Mouse (Mus musculus) retina, postnatal 1 day (tissue): Measurements from ENCODE around the gene Syne2.

ENCODE experiments used
- DNase-seq: peaks from one replicate; pipeline ENCODE4 v3.0.0-alpha.2; 2012

The Syne2 gene

DNA sequence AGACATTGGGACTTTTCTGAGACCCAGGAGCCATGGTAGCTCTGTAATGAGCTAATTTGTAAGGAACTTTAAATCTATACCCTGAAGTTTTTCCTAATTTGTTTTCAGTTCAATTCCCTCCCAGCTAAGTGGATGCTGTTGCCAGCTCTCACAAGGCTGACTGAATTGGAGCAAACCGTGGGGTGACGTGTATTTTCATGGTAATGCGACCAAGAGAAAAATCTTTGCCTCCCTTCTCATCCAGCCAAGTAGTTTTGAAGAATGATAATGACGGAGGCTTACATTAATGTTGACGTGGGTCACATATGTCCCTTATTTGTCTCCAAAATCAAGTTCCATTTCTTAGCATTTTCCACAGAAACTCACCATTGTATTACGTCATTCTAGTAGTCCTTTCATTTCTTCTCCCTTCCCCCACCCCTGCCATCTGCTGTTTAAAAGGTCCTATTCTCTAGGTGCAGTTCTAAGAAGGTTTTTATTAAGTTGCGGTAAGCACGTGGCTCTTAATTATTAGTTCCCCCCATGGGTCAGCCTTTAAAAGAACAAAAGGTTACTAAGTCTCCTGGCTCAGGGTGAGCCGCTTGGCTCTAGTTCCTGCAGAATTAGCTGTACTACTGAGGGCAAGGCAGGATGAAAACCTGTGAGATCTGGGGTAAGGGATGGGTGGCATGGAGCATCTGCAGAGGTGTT, 55.8 kb downstream of the Syne2 start:
- DNase-seq = peak; percentile 36

DNA sequence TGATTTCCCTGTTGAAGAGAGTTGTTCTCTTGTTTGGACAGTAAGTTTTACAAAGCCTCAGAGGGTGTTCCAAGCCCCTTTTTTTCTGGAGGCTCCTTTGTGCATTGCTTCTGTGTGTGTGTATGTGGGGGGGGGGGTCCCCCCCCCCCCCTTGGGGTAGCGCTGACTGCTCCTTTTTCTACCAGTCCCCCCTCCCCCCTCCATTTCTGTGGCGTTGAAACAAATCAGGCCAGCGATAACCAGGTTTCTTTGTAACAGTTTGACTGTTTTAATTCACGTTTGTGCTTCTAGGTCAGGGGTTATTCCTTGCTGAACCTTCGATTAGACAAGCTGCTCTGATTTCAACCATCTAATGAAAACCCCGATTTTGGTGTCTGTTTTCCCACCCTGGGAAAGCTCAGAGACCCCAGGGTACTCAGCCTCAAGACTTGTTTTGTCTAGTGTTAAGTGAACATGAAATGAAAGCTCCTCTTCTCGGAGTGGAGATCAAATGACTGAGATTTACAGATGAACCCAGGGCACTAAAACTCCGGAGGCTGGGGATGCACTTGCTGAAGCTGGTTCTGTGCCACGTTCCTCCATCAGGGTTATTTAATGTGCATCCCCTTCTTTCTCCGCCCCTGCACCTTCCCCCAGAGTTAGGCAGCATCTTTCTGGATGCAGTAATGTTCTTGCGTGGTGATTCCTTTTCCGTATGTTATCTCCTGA, 56.5 kb downstream of the Syne2 start:
- DNase-seq = peak; percentile 22

DNA sequence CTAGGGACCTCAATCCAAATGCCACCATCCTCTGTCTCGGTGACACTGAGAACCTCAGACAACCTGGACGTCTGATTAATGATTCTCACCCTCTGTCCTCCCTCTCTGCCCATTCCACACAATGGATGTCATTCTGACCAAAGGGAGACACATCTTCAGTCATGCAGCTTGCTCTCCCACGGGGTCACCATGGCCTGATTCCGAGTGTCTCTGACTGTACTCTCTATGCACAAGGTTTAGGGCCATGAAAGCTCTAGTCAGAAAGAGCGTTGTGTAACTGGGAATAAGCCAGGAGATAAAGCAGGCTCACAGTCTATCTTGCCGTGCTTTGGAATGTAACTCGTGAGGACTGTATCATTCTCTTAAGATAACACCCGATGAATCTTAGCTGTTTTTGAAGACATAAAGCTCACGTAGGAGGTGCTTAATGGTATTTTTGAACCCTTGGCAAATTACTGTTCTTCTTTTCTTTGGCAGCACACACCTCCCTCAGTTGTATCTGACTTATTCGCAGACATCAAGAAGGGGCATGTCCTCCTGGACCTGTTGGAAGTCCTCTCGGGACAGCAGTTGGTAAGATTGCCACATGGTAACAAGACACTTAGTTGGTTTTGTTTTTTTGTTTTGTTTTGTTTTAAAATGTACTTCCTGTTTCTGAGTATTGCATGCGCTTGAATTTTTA, 61.8 kb downstream of the Syne2 start:
- no peak for DNase-seq

DNA sequence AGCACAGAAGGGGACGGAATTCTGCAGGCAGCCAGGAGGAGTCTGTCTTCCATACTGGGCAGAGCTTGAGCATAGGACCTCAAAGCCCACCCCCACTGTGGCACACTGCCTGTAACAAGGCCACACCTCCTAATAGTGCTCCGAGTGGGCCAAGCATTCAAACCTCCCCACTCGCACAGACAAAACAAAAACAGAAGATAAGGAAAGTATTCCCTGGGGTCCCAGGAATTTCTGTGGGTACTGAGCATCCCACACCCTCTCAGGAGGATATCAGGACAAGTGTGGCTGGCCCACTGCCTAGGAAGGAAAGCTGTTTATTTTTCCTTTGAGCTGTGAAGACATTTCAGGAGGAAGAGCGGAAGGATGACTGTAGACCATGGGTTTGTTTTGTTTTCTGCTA, 63.6 kb downstream of the Syne2 start:
- DNase-seq = no peak

DNA sequence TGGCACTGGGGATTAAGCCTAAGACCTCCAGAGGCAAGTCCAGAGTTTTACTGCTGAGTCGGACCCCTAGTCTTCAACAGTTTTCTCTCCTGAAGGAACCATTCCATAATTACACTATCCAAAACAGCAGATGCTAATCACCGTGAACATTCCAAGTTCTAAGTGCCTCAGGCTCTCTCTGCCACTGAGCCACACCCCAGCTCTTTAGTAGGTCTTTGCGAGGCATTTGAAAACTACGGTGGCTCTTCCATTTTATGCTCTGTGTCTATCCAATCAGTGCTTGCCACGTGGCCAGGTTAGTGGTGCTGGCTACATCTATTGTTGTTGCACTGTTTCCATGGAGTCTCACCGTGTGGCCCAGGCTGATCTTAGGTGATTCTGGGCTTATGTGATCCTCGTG, 68.2 kb downstream of the Syne2 start:
- no peak for DNase-seq

DNA sequence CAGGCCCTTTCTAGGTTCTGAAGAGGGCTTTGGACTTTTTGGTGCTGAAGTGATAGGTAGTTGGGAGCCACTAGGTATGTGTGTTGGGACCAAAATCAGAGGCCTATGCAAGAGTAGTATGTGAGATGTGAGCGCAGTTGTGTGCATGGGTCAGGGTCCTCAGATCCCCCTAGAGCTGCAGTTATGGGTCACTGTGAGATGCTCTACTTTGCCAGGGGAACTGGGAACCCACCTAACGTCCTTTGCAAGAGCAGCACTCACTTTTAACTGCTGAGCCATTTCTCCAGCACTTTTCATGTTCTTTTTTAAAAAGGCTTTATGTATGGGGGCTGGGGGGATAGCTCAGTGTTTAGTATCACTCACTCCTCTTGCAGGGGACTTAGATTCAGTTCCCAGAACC, 69.0 kb downstream of the Syne2 start:
- no peak for DNase-seq

DNA sequence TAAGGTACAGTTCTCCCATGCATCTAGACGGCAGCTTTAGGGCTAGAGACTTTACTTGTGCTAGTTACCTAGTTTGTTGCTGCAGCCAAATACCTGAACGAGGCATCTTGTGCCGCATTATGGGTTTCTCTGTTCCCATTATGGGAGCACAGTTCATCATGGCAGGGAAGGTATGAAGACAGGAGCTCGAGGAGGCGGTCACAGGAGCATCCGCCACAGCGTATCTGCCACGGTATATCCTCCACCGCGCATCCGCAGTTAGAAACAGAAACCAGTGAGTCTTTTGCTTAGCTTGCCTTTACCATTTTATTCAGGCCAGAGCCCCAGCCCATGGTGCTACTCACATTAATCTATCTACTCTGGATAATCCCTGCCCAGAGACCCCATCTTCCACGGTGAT, 70.8 kb downstream of the Syne2 start:
- no peak for DNase-seq

DNA sequence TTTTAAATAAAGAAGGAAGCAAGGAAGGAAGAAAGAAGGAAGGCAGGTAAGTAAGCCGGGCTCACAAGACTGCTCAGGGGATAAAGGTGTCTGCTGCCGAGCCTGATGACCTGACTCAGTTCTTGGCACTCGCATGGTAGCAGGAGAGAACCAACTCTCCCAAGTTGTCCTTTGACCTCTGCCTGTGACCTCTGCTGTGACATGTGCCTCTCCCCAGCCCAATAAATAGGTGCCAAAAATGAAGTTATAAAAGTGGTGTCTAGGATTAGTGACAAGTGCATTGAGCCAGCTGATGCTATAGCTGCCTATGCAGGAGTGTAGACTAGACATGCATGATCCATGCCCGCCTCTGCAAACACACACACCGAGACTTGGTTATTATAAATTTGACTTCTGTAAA, 73.3 kb downstream of the Syne2 start:
- DNase-seq = no peak

DNA sequence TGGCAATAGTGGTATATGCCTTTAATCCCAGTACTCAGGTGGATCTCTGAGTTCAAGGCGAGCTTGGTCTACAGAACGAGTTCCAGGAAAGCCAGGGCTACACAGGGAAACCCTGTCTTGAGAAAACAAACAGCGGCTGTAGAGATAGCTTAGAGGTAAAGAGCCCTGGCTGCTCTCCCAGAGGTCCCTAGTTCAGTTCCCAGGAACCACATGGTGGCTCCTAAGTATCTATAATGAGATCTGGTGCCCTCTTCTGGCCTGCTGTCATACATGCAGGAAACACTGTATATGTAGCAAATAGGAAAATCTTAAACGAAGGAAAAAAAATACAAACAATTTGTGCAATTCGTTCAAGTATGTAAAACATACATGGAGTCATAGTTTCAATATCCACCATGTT, 75.5 kb downstream of the Syne2 start:
- peak; percentile 35 for DNase-seq

DNA sequence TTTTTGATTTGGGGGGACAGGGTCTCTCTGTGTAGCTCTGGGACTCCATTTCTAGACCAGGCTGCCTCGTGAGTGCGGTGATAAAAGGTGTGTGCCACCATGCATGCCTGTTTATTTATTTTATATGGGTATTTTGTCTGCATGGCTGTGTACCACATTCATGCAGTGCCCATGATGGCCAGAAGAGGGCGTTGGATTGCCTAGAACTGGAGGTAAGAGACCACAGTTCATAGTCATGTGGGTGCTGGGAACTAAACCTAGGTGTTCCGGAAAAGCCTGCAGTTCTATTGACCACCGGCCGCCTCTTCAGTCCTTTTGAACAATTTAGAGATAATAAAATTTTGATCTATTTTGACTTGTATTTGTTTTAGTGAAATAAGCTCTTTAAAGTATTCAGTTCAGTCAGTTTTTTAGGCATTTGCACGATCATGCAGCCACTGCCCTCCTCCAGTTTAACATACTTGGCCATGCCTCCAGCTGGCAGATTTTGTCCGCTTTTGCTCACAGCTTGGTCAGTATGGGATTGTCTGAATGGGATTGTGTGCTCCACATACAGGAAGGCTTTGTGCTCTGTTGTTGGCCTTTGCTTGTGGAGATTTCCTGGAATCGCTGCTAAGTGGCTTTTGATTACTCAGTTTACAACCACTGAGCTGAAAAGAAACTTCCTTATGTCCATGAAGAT, 76.5 kb downstream of the Syne2 start:
- DNase-seq = peak; percentile 25

DNA sequence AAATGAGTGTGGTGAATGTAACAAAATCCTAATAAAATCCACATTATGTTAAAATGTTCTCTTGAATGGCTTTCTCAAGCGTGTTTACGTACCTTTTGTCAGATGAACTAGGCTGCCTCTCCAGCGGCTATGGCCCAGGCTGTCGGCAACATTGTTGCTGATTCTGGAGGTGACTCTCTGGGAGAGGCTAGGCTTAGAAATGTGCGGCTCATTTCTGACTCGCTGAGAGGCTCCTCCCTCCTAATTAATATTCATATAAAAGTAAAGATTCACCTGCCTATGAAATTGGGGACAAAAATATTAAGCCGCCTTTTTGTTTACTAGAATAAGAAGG, 77.0 kb downstream of the Syne2 start:
- no peak for DNase-seq

DNA sequence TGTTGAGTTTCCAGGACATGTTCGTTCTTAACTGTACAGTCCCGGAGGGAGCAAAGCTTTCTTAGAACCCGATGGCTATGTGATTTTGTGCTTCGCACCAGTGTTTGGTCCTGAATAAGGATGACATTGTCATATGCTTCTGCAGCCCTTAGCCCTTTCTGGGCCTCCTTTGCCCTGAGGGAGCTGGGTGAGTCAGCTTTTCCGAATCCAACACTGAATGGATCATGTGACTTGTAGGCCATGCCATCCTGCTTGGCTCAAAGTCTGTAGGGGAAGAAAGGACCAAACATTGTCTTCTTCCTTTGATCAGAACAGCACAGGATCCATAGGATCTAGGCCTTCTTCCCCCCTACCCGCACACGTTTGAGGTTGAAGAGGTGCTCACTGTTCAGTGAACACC, 79.9 kb downstream of the Syne2 start:
- no peak for DNase-seq

DNA sequence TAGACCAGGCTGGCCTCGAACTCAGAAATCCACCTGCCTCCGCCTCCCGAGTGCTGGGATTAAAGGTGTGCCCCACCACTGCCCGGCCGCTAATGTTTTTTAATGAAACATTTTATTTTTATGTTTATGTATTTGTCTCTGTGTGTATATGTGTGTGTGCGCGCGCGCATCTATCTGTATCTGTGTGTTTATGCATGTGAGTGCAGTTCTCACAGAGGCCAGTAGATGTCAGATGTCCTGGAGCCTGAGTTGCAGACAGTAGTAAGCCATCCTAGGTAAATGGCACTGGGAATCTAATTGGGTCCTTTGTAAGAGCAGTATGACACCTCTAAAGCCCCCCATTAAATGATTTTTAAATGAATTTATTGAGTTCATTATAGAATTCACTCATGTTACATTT, 83.8 kb downstream of the Syne2 start:
- no peak for DNase-seq

DNA sequence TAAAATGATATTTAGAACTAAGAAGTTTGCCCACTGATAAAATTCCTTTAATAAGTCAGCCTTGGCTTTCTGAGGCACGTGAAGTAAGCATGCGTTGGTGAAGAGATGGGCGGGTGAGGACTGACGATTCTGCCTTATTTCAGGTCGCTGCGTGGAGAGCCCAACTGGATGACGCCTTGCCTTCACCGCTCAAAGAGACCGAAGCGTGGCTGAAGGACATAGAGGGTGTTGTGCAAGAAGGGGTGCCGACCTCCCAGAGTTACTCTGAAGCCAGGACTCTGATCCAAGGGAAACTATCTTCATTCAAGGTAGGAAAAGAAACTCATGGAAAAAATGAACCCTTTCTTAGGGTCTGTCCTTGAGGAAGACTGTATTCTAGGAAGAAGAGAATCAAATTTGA, 86.1 kb downstream of the Syne2 start:
- DNase-seq = no peak

DNA sequence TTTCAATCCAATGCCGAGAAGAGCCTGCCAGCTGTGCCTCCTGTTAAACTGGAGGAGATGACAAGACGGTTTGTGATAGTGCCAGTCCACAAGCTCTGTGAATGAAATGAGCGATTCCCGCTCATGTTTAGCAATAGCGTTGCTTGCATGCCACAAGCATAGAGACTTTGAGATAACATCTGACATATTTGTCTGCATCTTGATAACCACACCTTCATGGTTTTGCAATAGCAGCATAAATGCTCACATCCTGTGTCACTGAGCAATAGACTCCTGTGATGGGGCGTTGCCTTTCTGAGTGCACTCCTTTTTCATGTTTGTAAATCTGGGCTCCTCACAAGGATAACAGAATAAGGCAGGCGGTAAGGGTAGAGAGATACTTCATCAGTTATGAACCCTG, 87.4 kb downstream of the Syne2 start:
- DNase-seq = no peak

DNA sequence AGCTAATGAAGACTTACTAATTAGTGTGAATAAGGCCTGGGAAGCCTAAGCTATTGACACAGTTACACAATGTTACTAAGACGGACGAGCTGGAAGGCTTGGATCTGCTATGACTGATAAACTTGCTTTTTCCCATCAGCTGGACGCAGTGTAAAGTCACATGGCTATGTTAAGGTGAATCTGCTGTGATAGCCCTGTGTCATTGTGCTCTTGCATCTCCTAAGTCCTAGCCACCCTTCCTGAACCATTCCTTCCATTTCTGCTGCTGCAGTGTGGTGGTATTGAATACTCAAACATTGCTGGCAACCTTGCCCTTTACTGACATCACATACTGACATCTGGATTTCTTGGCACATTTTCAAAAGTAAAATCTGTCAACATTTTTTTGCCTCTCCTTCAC, 90.5 kb downstream of the Syne2 start:
- no peak for DNase-seq

DNA sequence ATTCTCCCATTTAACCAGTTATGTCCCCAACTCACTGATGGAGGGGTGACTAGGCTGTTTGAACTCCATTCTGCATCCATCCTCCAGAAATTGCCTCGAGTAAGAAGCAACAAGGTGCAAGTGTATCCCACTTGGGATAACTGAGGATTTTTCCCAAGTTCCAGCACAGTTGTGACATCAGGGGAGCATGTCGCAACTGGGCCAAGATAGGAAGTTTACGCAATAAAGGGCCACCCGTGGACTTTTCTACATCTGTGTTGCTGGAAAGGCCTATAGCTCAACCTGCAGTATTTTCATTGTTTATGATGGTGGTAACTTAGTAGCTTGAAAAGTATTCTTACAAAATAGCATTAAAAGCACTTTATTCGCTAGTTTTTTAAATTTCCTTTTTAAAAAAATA, 97.8 kb downstream of the Syne2 start:
- DNase-seq = no peak

DNA sequence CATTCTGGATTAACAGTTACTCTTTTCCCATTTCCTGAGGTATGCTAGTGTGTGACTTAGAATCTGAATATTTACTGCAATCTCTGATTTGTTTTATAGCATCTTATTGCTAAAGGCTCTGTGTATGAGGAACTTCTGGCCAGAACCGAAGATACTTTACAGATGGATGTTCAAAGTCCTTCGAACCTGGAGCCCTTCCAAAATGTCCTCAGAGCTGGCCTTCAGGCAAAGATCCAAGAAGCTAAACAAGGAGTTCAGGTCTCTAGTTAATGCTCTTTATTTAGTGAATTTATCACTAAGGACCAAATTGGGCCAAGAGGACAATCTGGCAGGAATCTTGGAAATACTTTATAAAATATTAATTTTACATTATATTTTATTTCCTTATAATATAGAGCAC, 100.5 kb downstream of the Syne2 start:
- no peak for DNase-seq

DNA sequence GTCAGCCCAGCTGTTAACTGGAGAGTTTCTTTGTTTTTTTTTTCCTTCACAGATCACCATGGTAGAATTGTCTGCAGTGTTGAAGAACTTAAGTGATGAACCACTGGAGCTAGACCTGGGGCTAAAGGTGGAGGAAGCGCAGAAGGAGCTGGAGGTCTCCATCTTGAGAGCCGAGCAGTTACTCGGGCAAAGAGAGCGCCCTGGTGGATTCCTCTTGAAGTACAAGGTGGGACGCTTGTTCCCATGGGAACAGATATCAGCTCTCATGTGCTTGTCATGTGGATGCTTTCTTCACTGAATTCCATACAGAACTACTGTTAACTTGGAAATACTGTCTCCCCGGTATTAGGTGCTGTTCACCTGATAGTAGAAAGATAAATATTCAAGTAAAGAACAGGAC, 101.0 kb downstream of the Syne2 start:
- peak; percentile 63 for DNase-seq

DNA sequence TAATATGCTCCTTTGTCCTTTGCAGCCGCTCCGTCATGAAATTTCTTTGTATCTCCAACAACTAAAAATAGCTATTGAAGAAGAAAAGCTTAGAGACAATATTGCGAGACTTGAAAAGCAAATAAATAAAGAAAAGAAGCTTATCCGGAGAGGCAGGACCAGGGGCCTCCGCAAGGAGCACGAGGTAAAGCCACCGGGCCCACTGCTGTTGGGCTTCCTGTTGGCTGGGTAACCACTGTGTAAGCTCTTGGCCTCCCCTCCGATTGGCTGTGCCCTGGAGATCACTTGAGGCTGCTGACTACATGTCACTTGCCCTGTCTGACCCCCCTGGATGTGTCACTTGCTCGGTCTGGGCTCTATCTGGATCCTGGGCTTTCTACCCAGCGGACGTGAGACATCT, 105.0 kb downstream of the Syne2 start:
- no peak for DNase-seq

DNA sequence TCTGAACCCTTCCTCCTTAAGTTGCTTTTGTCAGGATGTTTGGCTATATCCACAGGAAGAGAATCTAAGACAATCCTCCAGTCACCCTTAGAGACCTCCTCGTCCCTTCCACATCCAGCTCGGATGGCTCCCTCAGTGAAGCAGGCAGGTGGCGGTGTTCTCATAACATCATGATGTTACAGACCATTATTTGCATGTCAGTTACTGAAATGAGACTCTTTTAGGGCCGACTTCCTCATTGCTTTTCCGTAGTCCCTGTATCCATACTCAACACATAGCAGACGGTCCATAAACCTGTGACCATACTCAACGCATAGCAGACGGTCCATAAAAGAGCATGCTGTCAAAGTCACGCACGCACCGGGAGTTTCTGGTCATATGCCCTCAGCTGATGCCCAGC, 106.9 kb downstream of the Syne2 start:
- DNase-seq = no peak

DNA sequence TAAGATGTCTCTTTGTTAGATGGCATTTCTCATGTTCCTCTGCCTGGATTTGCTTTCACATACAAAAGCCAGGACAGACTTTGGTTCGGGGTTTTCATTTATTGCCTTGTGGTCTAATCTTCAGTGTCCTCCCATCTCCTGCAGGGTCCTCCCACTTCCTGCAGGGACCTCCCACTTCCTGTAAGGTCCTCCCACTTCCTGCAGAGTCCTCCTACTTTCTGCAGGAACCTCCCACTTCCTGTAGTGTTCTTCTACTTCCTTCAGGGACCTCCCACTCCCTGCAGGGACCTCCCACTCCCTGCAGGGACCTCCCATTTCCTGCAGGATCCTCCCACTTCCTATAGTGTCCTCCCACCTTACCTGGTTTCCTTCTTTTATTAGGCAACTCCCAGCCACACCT, 109.7 kb downstream of the Syne2 start:
- DNase-seq = peak; percentile 2

DNA sequence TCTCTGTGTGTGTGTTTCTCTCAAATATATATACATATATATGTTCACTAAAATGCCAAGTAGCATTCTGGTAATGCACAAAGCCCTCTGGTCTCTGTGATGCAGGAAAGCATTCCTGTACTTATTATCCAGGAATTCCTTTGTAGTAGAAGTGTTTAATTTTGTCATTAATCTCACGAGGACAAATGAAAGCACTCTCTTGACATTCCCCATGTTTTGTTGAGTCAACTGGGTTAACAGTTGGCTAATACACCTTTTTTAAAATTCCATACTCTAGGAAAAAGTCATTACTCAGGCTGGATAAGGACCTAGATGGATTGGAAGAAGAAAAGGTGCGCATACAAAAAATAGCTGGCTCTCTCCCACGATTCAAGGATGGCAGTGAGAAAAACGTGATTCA, 115.6 kb downstream of the Syne2 start:
- DNase-seq = no peak

DNA sequence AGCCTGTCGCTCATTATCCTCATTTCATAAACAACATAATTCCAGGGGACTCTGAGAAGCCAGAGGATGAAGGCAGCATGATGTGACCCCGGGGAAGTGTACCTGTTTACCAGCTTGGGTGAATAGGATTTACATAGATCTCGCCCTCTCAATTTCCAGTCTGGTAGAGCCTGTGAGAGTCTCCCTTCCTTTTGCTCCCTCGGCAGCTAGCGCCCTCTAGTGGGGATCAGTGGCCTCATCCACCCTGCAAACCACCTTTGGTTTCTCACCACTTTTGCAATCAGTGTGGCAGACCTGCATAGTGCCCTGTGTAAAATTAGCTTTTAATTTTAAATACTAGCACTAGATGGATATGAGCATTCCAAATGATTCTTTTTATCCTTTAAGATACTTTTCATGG, 133.4 kb downstream of the Syne2 start:
- peak; percentile 36 for DNase-seq
